Mouse (Mus musculus) neural tube, embryonic 11.5 days (tissue): ENCODE results near the gene Aven. TPM values are rescaled to one million over a fixed set of nuclear protein-coding genes. Genes with fewer than 3 reads are reported as not detected.

ENCODE experiments used
- ATAC-seq: fragments of 200-750 bp; cut with Nextera tagmentation; 2 replicates; pipeline ENCODE4 v1.8.0; 2017; ENCODE audit warnings: moderate number of reproducible peaks, mild to moderate bottlenecking, moderate TSS enrichment, moderate library complexity; ENCODE audit not compliant: insufficient read depth, low FRiP score, low TSS enrichment
- DNase-seq: peaks from one replicate; pipeline ENCODE4 v3.0.0-alpha.2; 2015; ENCODE audit warnings: low spot score
- H3K27ac ChIP-seq: fragments of 300-500 bp; sonication (generic); 2 replicates; pipeline ENCODE4 v1.5.1; 2014; ENCODE audit warnings: low read depth, mild to moderate bottlenecking, low read length
- H3K27me3 ChIP-seq: fragments of 300-500 bp; sonication (generic); 2 replicates; pipeline ENCODE4 v1.6.1; 2014; ENCODE audit warnings: mild to moderate bottlenecking, low read length, mixed read lengths; ENCODE audit not compliant: control insufficient read depth, insufficient read depth
- H3K36me3 ChIP-seq: fragments of 300-500 bp; sonication (generic); 2 replicates; pipeline ENCODE4 v1.6.1; 2014; ENCODE audit warnings: mild to moderate bottlenecking, low read length, moderate library complexity, mixed read lengths; ENCODE audit not compliant: control insufficient read depth, insufficient read depth
- H3K4me1 ChIP-seq: fragments of 300-500 bp; sonication (generic); 2 replicates; pipeline ENCODE4 v1.6.1; 2014; ENCODE audit warnings: low read length, mixed read lengths; ENCODE audit not compliant: control insufficient read depth, insufficient read depth
- H3K4me2 ChIP-seq: fragments of 300-500 bp; sonication (generic); 2 replicates; pipeline ENCODE4 v1.6.1; 2014; ENCODE audit warnings: low read depth, mild to moderate bottlenecking, moderate library complexity
- H3K4me3 ChIP-seq: fragments of 300-500 bp; sonication (generic); 2 replicates; pipeline ENCODE4 v1.5.1; 2014; ENCODE audit warnings: low read depth, low read length
- H3K9ac ChIP-seq: fragments of 300-500 bp; sonication (generic); 2 replicates; pipeline ENCODE4 v1.6.1; 2014; ENCODE audit warnings: mild to moderate bottlenecking, low read length
- H3K9me3 ChIP-seq: fragments of 300-500 bp; sonication (generic); 2 replicates; pipeline ENCODE4 v1.6.1; 2016; ENCODE audit warnings: low read length; ENCODE audit not compliant: control insufficient read depth
- WGBS: fragments of 180-500 bp; shearing (Covaris S2); extraction: QIAGEN DNeasy Blood & Tissue Kit; methylation state at CpG from one replicate; pipeline ENCODE4 v1.1.7; 2014; 5-methylcytosine and 5-hydroxymethylcytosine counted together
- polyA plus RNA-seq: library from polyadenylated mRNA; unstranded; fragments of >200 nt; fragmentation: Nextera tagmentation; extraction: Ambion mirVana; gene quantifications from 2 replicates; pipeline ENCODE4 v1.2.1, GENCODE M21; 2014

Gene Aven
- polyA plus RNA-seq, 1 experiment from 2014 or later, result 7.7 TPM

DNA sequence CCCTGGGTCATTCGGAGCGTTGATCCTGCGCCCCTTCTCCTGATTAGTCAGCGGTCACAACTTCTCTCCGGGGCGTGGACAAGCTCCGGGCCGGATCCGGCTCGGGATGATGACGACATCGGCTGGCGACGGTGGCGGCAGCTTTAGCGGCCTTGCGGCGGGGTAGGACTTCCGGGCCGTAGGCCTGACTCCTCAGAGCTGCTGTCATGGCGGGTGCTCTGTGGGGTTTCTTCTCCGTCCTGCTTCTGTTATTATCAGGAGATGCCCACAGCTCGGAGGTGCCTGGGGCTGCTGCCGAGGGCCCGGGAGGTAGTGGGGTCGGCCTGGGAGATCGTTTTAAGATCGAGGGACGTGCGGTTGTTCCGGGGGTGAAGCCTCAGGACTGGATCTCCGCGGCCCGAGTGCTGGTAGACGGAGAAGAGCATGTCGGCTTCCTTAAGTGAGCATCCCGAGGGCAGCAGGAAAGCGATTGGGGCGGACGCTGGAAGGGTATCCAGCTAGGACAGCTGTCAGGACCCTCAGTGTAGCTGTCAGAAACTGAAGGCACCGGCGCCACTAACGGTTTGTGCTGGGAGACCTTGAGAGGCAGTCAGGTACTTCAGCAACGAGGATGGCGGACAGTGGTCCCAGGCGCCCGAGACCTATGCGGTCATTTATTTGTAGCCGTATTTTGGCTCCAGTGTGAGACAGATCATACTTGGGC lies 37.8 kb upstream of the Aven start, which contains the start of gene Emc7:
TSS of gene Emc7 (plus strand) at position 136 of the 703 bp plus-strand sequence.
- WGBS, result under 1% methylated on average over 49 of the region's 49 CpGs
- H3K27ac ChIP-seq, result peak within 1 kb of the TSS; percentile 31; the same call in 1 of the 2 replicates

DNA sequence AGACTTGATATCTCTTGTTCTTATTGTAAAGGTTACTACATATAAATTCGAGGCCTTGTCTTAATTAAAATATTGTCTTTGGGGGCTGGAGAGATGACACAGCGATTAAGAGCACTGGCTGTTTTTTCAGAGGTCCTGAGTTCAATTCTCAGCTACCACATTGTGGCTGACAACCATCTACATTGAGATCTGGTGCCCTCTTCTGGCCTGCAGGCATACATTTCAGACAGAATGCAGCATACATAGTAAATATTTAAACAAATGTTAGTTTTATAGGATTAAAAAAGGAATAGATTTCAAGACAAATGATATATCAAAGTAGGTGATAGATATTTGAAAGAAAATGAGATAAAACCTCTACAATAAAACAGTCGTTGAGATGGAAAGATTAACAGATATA lies 32.2 kb upstream of the Aven start:
- 91% methylated on average over 3 of the region's 3 CpGs for WGBS
- H3K27me3 ChIP-seq, result no peaks in the 10 kb centered on the region
- no peak for ATAC-seq
- DNase-seq, result no peak
- no peaks in the 10 kb centered on the region; the same call in 1 of the 2 replicates for H3K4me1 ChIP-seq
- no peak overlapping the region for H3K4me3 ChIP-seq
- H3K9me3 ChIP-seq, result no peaks in the 10 kb centered on the region
- H3K9ac ChIP-seq, result no peak overlapping the region
- H3K4me2 ChIP-seq, result no peak overlapping the region
- no peak overlapping the region for H3K27ac ChIP-seq
- peaks cover 4% of the 10 kb centered on the region; the same call in 1 of the 2 replicates for H3K36me3 ChIP-seq

More for the DNA sequence above, 37.8 kb upstream of the Aven start, which contains the start of gene Emc7:
- H3K9me3 ChIP-seq, result no peaks in the 10 kb centered on the region
- peak within 1 kb of the TSS; percentile 80 for H3K4me3 ChIP-seq
- DNase-seq (peak; percentile 97), ATAC-seq (peak; percentile 97)
- H3K4me1 ChIP-seq, result no peaks in the 10 kb centered on the region; the same call in 1 of the 2 replicates
- H3K36me3 ChIP-seq, result no peaks in the 10 kb centered on the region
- H3K27me3 ChIP-seq, result no peaks in the 10 kb centered on the region
- H3K4me2 ChIP-seq, result peak within 1 kb of the TSS; percentile 59
- peak within 1 kb of the TSS; percentile 79 for H3K9ac ChIP-seq

DNA sequence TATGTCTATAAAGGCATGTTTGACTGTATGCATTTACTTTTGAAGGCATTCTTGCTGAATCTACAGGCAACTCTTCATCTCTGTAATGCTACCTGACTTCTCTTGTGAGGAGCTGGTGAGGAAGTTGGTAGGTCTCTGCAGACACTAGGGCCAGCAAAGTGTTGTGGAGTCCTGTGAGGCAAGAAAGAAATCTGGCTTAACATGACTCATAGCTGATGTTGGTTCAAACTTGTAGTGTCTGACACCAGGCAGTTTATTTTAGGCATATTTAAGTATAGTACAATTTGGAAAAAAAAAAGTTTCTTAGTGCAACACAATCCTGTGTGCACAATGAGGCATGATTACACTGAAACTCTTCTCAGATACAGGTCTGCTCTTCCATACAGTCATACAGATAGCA lies 23.2 kb upstream of the Aven start:
- DNase-seq (no peak), ATAC-seq (no peak)
- Histone ChIP-seq H3K36me3 (peaks cover 5% of the 10 kb centered on the region), H3K4me3 (no peak overlapping the region), H3K4me2 (no peak overlapping the region), H3K9me3 (no peaks in the 10 kb centered on the region), H3K4me1 (no peaks in the 10 kb centered on the region), H3K9ac (no peak overlapping the region), H3K27ac (no peak overlapping the region), H3K27me3 (no peaks in the 10 kb centered on the region)

DNA sequence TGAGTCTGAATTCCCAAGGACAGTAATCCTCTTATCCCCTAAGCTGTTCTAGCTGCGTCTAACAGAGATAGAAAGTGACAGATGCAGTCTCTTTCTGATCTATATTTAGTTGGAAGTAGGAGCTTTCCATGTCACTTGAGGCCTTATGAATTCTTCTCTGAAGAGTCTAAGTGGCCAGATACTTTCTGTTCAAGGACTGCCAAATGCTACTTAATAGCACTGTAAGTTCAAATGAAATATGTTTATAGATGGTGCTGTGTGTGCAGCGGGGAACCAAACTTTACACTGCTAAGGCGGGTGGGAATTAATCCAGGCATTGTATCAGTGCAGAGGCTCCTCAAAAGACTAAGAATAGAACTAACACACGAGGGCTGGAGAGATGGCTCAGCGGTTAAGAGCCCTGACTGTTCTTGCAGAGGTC lies 21.8 kb upstream of the Aven start:
- Histone ChIP-seq H3K4me3 (no peak overlapping the region), H3K27me3 (no peaks in the 10 kb centered on the region), H3K27ac (no peak overlapping the region), H3K9ac (no peak overlapping the region), H3K4me2 (no peak overlapping the region), H3K4me1 (no peaks in the 10 kb centered on the region), H3K36me3 (peaks cover 5% of the 10 kb centered on the region; the same call in 1 of the 2 replicates), H3K9me3 (no peaks in the 10 kb centered on the region)
- 82% methylated on average over 5 of the region's 5 CpGs for WGBS
- ATAC-seq (no peak), DNase-seq (no peak)

DNA sequence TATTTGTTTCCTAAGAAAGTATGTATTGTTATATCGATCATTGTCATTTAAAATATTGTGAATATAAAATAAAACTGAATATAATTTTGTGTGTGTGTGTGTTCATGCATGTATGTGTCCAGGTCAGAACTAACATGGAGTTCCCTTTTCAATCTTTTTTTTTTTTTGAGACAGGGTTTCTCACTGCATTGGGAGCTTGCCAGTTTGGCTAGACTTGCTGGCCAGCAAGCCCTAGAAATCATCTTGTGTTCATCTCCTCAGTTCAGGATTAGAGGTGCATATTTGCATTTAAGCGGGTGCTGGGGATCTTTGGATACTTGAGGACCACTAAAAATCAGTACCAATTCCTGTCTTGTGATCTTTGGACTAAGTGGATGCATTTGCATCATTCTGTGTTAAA lies 20.7 kb upstream of the Aven start:
- no peaks in the 10 kb centered on the region for H3K27me3 ChIP-seq
- ATAC-seq, result no peak

DNA sequence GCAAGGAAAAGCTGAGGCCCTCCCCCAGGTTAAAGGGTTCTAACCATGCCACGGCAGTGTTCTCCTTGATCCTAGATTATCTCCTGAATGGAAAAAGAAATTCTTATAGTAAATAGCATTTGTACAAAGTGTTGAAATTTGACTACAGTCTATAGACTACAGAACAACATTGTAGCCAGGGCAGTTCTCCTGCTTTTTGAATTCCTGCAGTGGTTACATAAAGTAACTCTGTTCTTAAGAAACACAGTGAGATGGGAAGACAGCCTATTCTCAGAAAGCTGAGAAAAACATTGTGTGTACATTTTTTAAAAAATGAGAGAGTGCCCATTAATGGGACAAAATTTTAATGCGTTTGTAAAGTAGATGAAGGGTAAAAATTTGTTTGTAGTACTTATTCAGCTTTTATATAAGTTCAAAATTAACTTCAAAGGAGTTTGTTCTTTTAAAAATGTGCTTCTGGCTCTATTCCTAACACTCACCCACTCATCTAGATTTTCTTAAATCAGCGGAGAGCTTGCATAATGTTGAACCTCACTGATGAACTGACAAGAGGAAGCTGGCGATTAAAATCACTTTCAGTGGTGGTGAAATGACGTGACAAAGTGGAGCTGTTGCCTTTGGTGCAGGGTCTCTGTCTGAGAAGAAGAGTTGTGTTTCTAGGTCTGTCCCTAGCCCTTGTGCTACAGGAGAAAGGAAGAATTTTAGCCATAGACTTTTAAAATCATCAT lies 17.6 kb upstream of the Aven start:
- H3K27me3 ChIP-seq, result no peaks in the 10 kb centered on the region
- no peaks in the 10 kb centered on the region for H3K4me1 ChIP-seq
- H3K27ac ChIP-seq, result no peak overlapping the region
- H3K9me3 ChIP-seq, result no peaks in the 10 kb centered on the region
- no peak overlapping the region for H3K4me3 ChIP-seq
- DNase-seq (no peak), ATAC-seq (no peak)
- H3K4me2 ChIP-seq, result no peak overlapping the region
- WGBS, result 85% methylated on average over 5 of the region's 5 CpGs
- H3K36me3 ChIP-seq, result no peaks in the 10 kb centered on the region
- H3K9ac ChIP-seq, result no peak overlapping the region

More for the DNA sequence above, 20.7 kb upstream of the Aven start:
- DNase-seq, result no peak
- Histone ChIP-seq H3K27ac (no peak overlapping the region), H3K4me1 (no peaks in the 10 kb centered on the region), H3K4me3 (no peak overlapping the region), H3K9ac (no peak overlapping the region), H3K9me3 (no peaks in the 10 kb centered on the region), H3K36me3 (peaks cover 5% of the 10 kb centered on the region; the same call in 1 of the 2 replicates), H3K4me2 (no peak overlapping the region)
- 88% methylated on average over 2 of the region's 2 CpGs for WGBS

DNA sequence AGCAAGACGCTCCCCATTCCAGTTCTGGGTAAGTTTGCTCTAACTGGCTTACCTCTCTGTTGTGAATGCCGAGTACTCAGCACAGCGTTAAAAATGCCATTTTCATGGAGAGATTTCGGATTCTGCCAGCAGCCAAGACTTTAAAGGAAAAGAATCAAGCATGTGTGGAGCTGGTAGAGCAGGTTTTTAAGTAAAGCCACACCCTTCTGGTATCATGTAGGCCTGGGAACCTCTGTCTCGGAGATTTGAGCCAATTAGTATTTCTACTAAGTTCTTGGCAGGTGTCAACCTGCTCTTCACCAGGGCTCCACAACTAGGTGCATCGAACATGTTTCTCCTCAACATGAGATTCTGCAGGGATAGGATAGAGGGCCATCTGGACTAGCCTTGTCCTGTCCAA lies 16.2 kb upstream of the Aven start:
- Histone ChIP-seq H3K36me3 (no peaks in the 10 kb centered on the region), H3K4me2 (no peak overlapping the region), H3K4me3 (no peak overlapping the region), H3K27me3 (no peaks in the 10 kb centered on the region), H3K9me3 (no peaks in the 10 kb centered on the region), H3K4me1 (no peaks in the 10 kb centered on the region), H3K9ac (no peak overlapping the region), H3K27ac (no peak overlapping the region)
- ATAC-seq (no peak), DNase-seq (no peak)
- 81% methylated on average over 6 of the region's 6 CpGs for WGBS

DNA sequence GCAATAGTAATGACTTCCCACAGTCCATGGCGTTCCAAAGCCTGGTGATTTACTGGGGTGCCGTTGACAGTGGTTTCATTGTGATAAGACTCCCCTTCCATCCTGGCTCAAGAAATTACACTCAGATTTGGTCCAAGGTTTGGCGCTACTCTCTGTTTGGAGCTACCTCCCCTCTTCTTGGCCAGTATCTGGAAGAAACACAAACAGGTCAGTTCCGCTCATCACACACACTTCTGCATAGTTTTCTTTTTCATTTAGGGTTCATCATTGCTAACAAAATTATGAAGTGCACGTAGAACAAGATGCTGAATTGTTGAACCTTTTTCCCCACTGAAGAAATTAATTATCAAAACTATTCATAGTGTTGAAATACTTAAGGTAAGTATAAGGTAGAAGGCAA lies 12.1 kb upstream of the Aven start, which contains the start of gene Chrm5:
TSS of gene Chrm5 (minus strand) at position 101 of the 400 bp plus-strand sequence.
- no peak for ATAC-seq
- Histone ChIP-seq H3K27ac (no peak within 1 kb of the TSS), H3K4me3 (no peak within 1 kb of the TSS), H3K36me3 (no peaks in the 10 kb centered on the region), H3K4me1 (no peaks in the 10 kb centered on the region), H3K9ac (no peak within 1 kb of the TSS), H3K27me3 (no peaks in the 10 kb centered on the region), H3K9me3 (no peaks in the 10 kb centered on the region), H3K4me2 (no peak within 1 kb of the TSS)
- WGBS, result 91% methylated on average over 5 of the region's 5 CpGs
- no peak for DNase-seq
